Mouse (Mus musculus): Measurements from ENCODE around the gene Hba-x. TPM values are rescaled to one million over a fixed set of nuclear protein-coding genes. Genes with fewer than 3 reads are reported as not detected.
"Not testable (repeated sequence)": the region's sequence is repeated elsewhere in the genome, so short reads cannot be mapped to it uniquely, and the experiment has no call there.

The Hba-x gene
- polyA plus RNA-seq, 1 experiment from 2014 or later = 2,528 TPM

DNA sequence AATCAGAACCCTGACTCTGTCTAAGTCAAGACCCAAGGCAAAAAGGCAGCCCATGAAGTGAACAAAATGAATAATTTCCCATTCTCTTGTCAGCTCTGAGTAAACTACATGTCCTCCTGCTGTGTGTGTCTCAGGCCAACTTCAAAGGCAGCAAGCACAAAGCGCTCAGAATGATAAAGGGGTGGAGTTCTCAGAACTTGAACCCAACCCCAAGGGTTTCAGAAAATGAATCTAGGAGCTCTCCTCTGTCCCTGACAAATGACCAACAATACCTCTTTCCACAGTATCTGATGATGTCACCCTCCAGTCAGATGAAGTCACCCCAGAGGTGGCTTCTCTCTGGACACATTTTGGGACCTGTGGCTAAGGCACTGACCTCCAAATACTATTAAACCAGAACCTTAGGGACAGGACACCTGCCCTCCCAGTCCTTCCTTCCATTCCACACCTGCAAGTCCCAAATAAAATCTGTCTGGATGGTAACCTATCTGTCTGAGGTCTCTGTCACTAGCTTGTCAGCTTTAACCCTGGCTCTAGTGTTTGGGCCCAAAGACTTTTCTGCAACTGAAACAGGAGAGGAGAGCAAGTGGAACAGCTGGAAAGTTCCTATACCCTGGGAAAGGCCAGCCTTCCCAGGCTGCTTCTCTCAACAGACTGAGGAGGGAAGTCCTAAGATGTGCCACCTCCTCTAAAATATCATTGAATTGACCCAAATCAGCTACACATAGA lies 5.4 kb downstream of the Hba-x start:
- Histone ChIP-seq H3K4me1 (no peaks in the 10 kb centered on the region), H3K27me3 (ENCODE audit: low read depth, poor library complexity, severe bottlenecking) (peaks cover 36% of the 10 kb centered on the region), H3K9me3 (replicated peaks) (no peaks in the 10 kb centered on the region), H3K27ac (no peak overlapping the region), H3K36me3 (no peaks in the 10 kb centered on the region), H3K4me3 (no peak overlapping the region)
- 88% methylated on average over 1 of the region's 1 CpGs for WGBS
- no peak for DNase-seq (ENCODE audit: low spot score)

- not testable (repeated sequence) for H3K36me3 ChIP-seq; H3K27ac ChIP-seq; H3K4me3 ChIP-seq; DNase-seq (ENCODE audit: low spot score); H3K9me3 ChIP-seq (replicated peaks); H3K4me1 ChIP-seq
- peaks cover 29% of the 10 kb centered on the region for H3K27me3 ChIP-seq (ENCODE audit: low read depth, poor library complexity, severe bottlenecking)
- 64% methylated on average over 1 of the region's 5 CpGs for WGBS
Observed at GRCm38 (mm10) chr11:32283091-32283777, 7.0 kb downstream of the Hba-x start, which contains the start of gene Hba-a1. Hba-a1 (plus strand) TSS chr11:32283511.

- H3K4me3 ChIP-seq; H3K36me3 ChIP-seq; DNase-seq (ENCODE audit: low spot score); H3K4me1 ChIP-seq; H3K9me3 ChIP-seq (replicated peaks); H3K27ac ChIP-seq: not testable (repeated sequence)
- H3K27me3 ChIP-seq (ENCODE audit: low read depth, poor library complexity, severe bottlenecking) = peaks cover 22% of the 10 kb centered on the region
- 65% methylated on average over 2 of the region's 2 CpGs for WGBS
Observed at GRCm38 (mm10) chr11:32284582-32284981, 8.4 kb downstream of the Hba-x start.

- H3K27me3 ChIP-seq (ENCODE audit: low read depth, poor library complexity, severe bottlenecking) = peaks cover 22% of the 10 kb centered on the region
- no peak overlapping the region for H3K27ac ChIP-seq
- H3K4me3 ChIP-seq = no peak overlapping the region
- H3K4me1 ChIP-seq = no peaks in the 10 kb centered on the region
- no peaks in the 10 kb centered on the region for H3K36me3 ChIP-seq
- DNase-seq (ENCODE audit: low spot score) = no peak
- H3K9me3 ChIP-seq (replicated peaks) = no peaks in the 10 kb centered on the region
- 84% methylated on average over 7 of the region's 7 CpGs for WGBS
Observed at GRCm38 (mm10) chr11:32285031-32285775, 9.0 kb downstream of the Hba-x start.

DNA sequence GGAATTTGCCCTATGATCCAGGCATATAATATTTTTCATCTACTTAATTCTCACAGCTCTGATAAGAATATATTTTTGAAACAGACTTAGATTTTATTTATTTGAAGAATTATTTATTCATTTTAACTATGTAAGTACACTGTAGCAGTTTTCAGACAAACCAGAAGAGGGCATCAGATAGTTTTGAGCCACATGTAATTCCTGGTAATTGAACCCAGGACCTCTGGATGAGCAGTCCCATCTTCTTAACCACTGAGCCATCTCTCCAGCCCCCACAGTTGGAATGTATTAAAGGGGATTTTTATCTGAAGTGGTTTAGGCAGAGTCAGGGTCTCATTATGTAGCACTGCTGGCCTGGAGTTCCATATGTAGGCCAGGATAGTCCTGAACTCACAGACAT lies 9.7 kb downstream of the Hba-x start:
- H3K27me3 ChIP-seq (ENCODE audit: low read depth, poor library complexity, severe bottlenecking) = peaks cover 22% of the 10 kb centered on the region
- not testable (repeated sequence) for DNase-seq (ENCODE audit: low spot score); H3K36me3 ChIP-seq; H3K27ac ChIP-seq; H3K4me3 ChIP-seq; H3K9me3 ChIP-seq (replicated peaks); H3K4me1 ChIP-seq

- peak; percentile 77 for DNase-seq (ENCODE audit: low spot score)
- Histone ChIP-seq H3K4me3 (peak within 1 kb of the TSS; percentile 38), H3K27me3 (ENCODE audit: low read depth, poor library complexity, severe bottlenecking) (peaks cover 15% of the 10 kb centered on the region)
- H3K4me1 ChIP-seq; H3K27ac ChIP-seq; H3K9me3 ChIP-seq (replicated peaks); H3K36me3 ChIP-seq: not testable (repeated sequence)
- WGBS = 22% methylated on average over 32 of the region's 33 CpGs
Observed at GRCm38 (mm10) chr11:32286695-32287492, 10.7 kb downstream of the Hba-x start, which contains the start of gene Hbq1b. Hbq1b (plus strand) TSS chr11:32286965.

GRCm38 (mm10) chr11:32287493-32287825 lies 11.3 kb downstream of the Hba-x start:
- no peak for DNase-seq (ENCODE audit: low spot score)
- Histone ChIP-seq H3K4me3 (no peak overlapping the region), H3K4me1 (no peaks in the 10 kb centered on the region), H3K9me3 (replicated peaks) (no peaks in the 10 kb centered on the region), H3K36me3 (no peaks in the 10 kb centered on the region), H3K27ac (no peak overlapping the region), H3K27me3 (ENCODE audit: low read depth, poor library complexity, severe bottlenecking) (peaks cover 15% of the 10 kb centered on the region)
- WGBS = 69% methylated on average over 9 of the region's 9 CpGs

DNA sequence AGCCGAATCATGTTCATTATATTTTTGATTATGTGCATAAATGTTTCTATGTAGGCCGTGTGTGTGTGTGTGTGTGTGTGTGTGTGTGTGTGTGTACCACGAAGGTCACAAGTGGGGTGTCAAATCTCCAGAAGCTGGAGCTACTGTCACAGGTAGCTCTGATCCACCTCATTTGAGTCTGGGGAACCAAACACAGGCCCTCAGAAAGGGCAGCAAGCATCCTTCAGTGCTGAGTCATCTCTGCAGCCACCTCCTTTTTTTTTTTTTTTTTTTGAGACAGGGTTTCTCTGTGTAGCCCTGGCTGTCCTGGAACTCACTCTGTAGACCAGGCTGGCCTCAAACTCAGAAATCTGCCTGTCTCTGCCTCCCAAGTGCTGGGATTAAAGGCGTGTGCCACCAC lies 16.6 kb downstream of the Hba-x start:
- not testable (repeated sequence) for DNase-seq (ENCODE audit: low spot score); H3K4me1 ChIP-seq; H3K27me3 ChIP-seq (ENCODE audit: low read depth, poor library complexity, severe bottlenecking)

GRCm38 (mm10) chr11:32293479-32293878 lies 17.3 kb downstream of the Hba-x start:
- H3K9me3 ChIP-seq (replicated peaks); DNase-seq (ENCODE audit: low spot score); H3K27me3 ChIP-seq (ENCODE audit: low read depth, poor library complexity, severe bottlenecking); H3K4me3 ChIP-seq; H3K36me3 ChIP-seq; H3K4me1 ChIP-seq; H3K27ac ChIP-seq: not testable (repeated sequence)
- WGBS = 68% methylated on average over 3 of the region's 3 CpGs

More for the DNA sequence above, 16.6 kb downstream of the Hba-x start:
- H3K9me3 ChIP-seq (replicated peaks); H3K36me3 ChIP-seq; H3K27ac ChIP-seq; H3K4me3 ChIP-seq: not testable (repeated sequence)
- 89% methylated on average over 4 of the region's 4 CpGs for WGBS

DNA sequence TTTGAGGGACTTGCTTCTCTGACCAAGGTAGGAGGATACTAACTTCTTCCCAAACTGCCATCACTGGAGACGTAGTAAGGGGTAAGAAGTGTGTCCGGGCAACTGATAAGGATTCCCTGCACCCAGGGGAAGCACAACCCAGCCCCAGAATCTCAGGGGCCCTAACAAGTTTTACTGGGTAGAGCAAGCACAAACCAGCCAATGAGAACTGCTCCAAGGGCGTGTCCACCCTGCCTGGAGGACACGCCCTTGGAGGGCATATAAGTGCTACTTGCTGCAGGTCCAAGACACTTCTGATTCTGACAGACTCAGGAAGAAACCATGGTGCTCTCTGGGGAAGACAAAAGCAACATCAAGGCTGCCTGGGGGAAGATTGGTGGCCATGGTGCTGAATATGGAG lies 20.0 kb downstream of the Hba-x start, which contains the start of gene Hba-a2:
Gene Hba-a2 (plus strand): TSS at position 287 of the 400 bp plus-strand sequence.
- not testable (repeated sequence) for H3K27ac ChIP-seq; H3K27me3 ChIP-seq (ENCODE audit: low read depth, poor library complexity, severe bottlenecking); H3K4me1 ChIP-seq; H3K9me3 ChIP-seq (replicated peaks); H3K4me3 ChIP-seq; H3K36me3 ChIP-seq; DNase-seq (ENCODE audit: low spot score)
- WGBS = no CpG with 5 or more reads among the region's 4 CpGs

DNA sequence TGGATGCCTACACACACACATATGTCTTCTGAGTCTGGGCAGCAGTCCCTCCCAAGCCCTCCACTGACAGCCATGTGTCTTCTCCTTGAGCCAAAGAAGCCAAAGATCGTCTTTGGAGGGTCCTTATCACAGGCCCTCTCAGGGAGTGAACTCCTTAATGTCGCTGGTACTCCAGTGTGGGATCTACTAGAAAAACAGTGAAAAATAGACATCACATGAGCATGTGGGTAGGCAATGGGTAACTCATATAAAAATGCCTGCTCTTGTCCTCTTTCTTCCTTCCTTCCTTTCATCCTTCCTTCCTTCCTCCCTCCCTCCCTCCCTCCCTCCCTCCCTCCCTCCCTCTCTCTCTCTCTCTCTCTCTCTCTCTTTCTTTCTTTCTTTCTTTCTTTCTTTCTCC lies 21.2 kb downstream of the Hba-x start:
- H3K9me3 ChIP-seq (replicated peaks); H3K36me3 ChIP-seq; H3K4me1 ChIP-seq; H3K4me3 ChIP-seq; DNase-seq (ENCODE audit: low spot score); H3K27ac ChIP-seq: not testable (repeated sequence)
- 40% methylated on average over 2 of the region's 2 CpGs for WGBS
- H3K27me3 ChIP-seq (ENCODE audit: low read depth, poor library complexity, severe bottlenecking) = peaks cover 18% of the 10 kb centered on the region

- Histone ChIP-seq H3K4me3 (no peak overlapping the region), H3K4me1 (peaks cover 3% of the 10 kb centered on the region; the same call in 1 of the 2 replicates), H3K9me3 (replicated peaks) (no peaks in the 10 kb centered on the region), H3K27me3 (ENCODE audit: low read depth, poor library complexity, severe bottlenecking) (peaks cover 19% of the 10 kb centered on the region), H3K27ac (no peak overlapping the region), H3K36me3 (no peaks in the 10 kb centered on the region)
- WGBS = 90% methylated on average over 1 of the region's 1 CpGs
- DNase-seq (ENCODE audit: low spot score) = no peak
Observed at GRCm38 (mm10) chr11:32297866-32298531, 21.8 kb downstream of the Hba-x start.

All from limb, embryonic 10.5 days (tissue).